In the genomic region with DNA sequence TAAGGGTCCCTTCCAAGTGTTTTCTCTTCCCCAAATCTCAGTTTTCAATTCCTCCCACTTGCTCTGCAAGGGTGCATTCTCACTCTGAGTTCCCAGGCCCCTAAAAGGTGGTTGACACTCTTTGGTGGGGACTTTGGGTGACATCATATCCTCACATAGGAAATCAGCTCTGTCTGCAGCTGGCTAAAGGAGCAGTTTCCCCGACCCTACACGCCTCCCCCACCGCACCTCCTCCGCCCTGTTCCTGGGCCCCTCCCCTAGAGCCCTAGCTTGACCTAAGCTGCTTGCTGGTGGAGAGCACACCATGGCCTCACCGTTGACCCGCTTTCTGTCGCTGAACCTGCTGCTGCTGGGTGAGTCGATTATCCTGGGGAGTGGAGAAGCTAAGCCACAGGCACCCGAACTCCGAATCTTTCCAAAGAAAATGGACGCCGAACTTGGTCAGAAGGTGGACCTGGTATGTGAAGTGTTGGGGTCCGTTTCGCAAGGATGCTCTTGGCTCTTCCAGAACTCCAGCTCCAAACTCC, we compare ENCODE assay signal across 29 mouse cellular contexts. TPM values are rescaled to one million over a fixed set of nuclear protein-coding genes. Genes with fewer than 3 reads are reported as not detected.
DNase-seq lines count a peak whose midpoint lies in the region; ATAC-seq and TF ChIP-seq lines count a peak whose summit lies in the region.
"Had no signal": no experiment of that assay in that cellular context is flagged by ENCODE, and none has a peak within 500 bp of the region (broad histone marks: within the 10 kb centered on the region; RNA-seq: fewer than 3 reads in every experiment).

A gene (plus strand): TSS at position 179 of the 527 bp plus-strand sequence.

- TF ChIP-seq CTCF in E14TG2a.4 (conservative IDR thresholded peaks at IDR 0.05; ENCODE audit: low read length): no peak

- WGBS in heart, embryonic 16.5 days: 71% methylated on average over 14 of the region's 14 CpGs

- H3K27ac ChIP-seq in heart, embryonic 16.5 days (ENCODE audit: low read length): no peak within 1 kb of the TSS
- H3K27ac ChIP-seq: forebrain, embryonic 12.5 days; heart, adult 2 months; hindbrain, embryonic 13.5 days; left cerebral cortex, adult 2 months had no signal

- 0 out of 2 replicates have a peak, but pooled peaks have one; percentile 41 for ATAC-seq in heart, embryonic 16.5 days (replicated peaks; ENCODE audit: extremely low read depth, insufficient read depth, low FRiP score)
- ATAC-seq: inflammation-experienced regulatory T-cells, adult 6 months; midbrain, embryonic 16.5 days had no signal

- intact Hi-C loops in left cerebral cortex, postnatal 36 days (cut with DNase I): no loop called here

- H3K36me3 ChIP-seq in heart, embryonic 16.5 days (ENCODE audit: control insufficient read depth, insufficient read depth): no peaks in the 10 kb centered on the region
- no peaks in the 10 kb centered on the region for H3K36me3 ChIP-seq in E14TG2a.4 (ENCODE audit: insufficient read depth, low read length)
- H3K36me3 ChIP-seq: forebrain, embryonic 12.5 days; hindbrain, embryonic 13.5 days had no signal

- no peak within 1 kb of the TSS for H3K4me2 ChIP-seq in heart, embryonic 16.5 days (ENCODE audit: low read depth, low read length)
- H3K4me2 ChIP-seq: forebrain, embryonic 12.5 days; hindbrain, embryonic 13.5 days; liver, embryonic 11.5 days had no signal

- no peak within 1 kb of the TSS; the same call in 1 of the 2 replicates for H3K4me3 ChIP-seq in heart, embryonic 16.5 days (ENCODE audit: low read length)
- H3K4me3 ChIP-seq in E14TG2a.4 (replicated peaks; ENCODE audit: low read length): peak within 1 kb of the TSS; percentile 17; the same call in 1 of the 2 replicates
- H3K4me3 ChIP-seq: forebrain, embryonic 12.5 days; heart, adult 2 months; hindbrain, embryonic 13.5 days; left cerebral cortex, adult 2 months had no signal

- no peak for DNase-seq in heart, postnatal 4 days
- peak; percentile 43 for DNase-seq in retina, postnatal 1 day
- DNase-seq in thymus, postnatal 25 days: peak; percentile 92
- DNase-seq in layer of hippocampus, postnatal 14 days (ENCODE audit: low spot score in 2 of 2): no peak
- no peak for DNase-seq in left cerebral cortex, postnatal 36 days (ENCODE audit: low spot score in 2 of 2)
- DNase-seq: cerebellum, adult 9-10 months; heart, adult 2 months; heart, postnatal 10 days; kidney, adult 2 months; kidney, postnatal 25 days; lung, adult 18-20 months; lung, postnatal 36 days; spleen, adult 18-20 months had no signal

- H3K9ac ChIP-seq in heart, embryonic 16.5 days (ENCODE audit: low read length): no peak within 1 kb of the TSS
- H3K9ac ChIP-seq: forebrain, embryonic 12.5 days; hindbrain, embryonic 13.5 days had no signal

- H3K27me3 ChIP-seq in heart, embryonic 16.5 days (ENCODE audit: control insufficient read depth, insufficient read depth, low read length): no peaks in the 10 kb centered on the region
- H3K27me3 ChIP-seq in E14TG2a.4 (ENCODE audit: insufficient read depth, low read length): peaks cover 18% of the 10 kb centered on the region
- H3K27me3 ChIP-seq: CH12.LX; forebrain, embryonic 12.5 days; hindbrain, embryonic 13.5 days had no signal

- H3K9me3 ChIP-seq in heart, embryonic 16.5 days (replicated peaks; ENCODE audit: control insufficient read depth, low read length): no peaks in the 10 kb centered on the region
- H3K9me3 ChIP-seq in E14TG2a.4 (ENCODE audit: low read length): peaks cover 11% of the 10 kb centered on the region
- H3K9me3 ChIP-seq: forebrain, embryonic 12.5 days; hindbrain, embryonic 13.5 days had no signal

- H3K4me1 ChIP-seq in heart, embryonic 16.5 days (ENCODE audit: control insufficient read depth, insufficient read depth, low read length): no peaks in the 10 kb centered on the region
- peaks cover 18% of the 10 kb centered on the region for H3K4me1 ChIP-seq in E14TG2a.4 (replicated peaks; ENCODE audit: low read depth, low read length)
- H3K4me1 ChIP-seq: forebrain, embryonic 12.5 days; hindbrain, embryonic 13.5 days had no signal

RNA-seq across cellular contexts. Expression of the gene that starts here (rescaled TPM):
- polyA plus RNA-seq in heart, embryonic 16.5 days (2015; fragmentation: Nextera tagmentation; extraction: Ambion mirVana): 1.5 and 12.2 TPM in 2 replicates
- under 1 TPM; 0.14 to 0.36 TPM for total RNA-seq in heart, postnatal 4 days (2021)
- not detected for total RNA-seq in layer of hippocampus, postnatal 14 days (2021)
- not detected for total RNA-seq in left cerebral cortex, postnatal 36 days (2021)
- total RNA-seq: common myeloid progenitor, adult 5-6 weeks; gastrocnemius, adult 8-10 months; layer of hippocampus, adult 8-10 months; left cerebral cortex, adult 2 months; megakaryocyte-erythroid progenitor cell, adult 5-6 weeks had no signal
- polyA plus RNA-seq: embryonic facial prominence, embryonic 11.5 days; forebrain, embryonic 12.5 days; hindbrain, embryonic 13.5 days; limb, embryonic 11.5 days; liver, embryonic 11.5 days; midbrain, embryonic 16.5 days; stomach, embryonic 16.5 days had no signal

Comparison
In these comparisons a context has a peak if more than half of its experiments do, and no peak if none do; other contexts are left out.
1. DNase-seq: peak in retina, postnatal 1 day (single experiment) and thymus, postnatal 25 days (single experiment); none in heart, postnatal 4 days (single experiment), layer of hippocampus, postnatal 14 days (0 of 2) and left cerebral cortex, postnatal 36 days (0 of 2).